Mouse (Mus musculus) neutrophil, adult 5-6 weeks (primary cell): Measurements from ENCODE around the gene Fars2. TPM values are rescaled to one million over a fixed set of nuclear protein-coding genes. Genes with fewer than 3 reads are reported as not detected.
A peak's percentile ranks its signal among the peaks of the same experiment; 100 is the strongest.

ENCODE experiments used
- ATAC-seq: fragments of 151-379, 151-347 bp; 2 replicates; pipeline ENCODE4 v1.8.0; 2017; ENCODE audit warnings: mild to moderate bottlenecking, moderate TSS enrichment; ENCODE audit not compliant: insufficient number of reproducible peaks, poor library complexity, low FRiP score, severe bottlenecking; ENCODE audit errors: extremely low read depth
- total RNA-seq: library from RNA; stranded (forward); fragments of 200-1000 nt; gene quantifications from 2 replicates; pipeline ENCODE4 v1.2.3, GENCODE M21; 2017

Gene Fars2
- 25.5 and 26.5 TPM in 2 replicates for total RNA-seq

DNA sequence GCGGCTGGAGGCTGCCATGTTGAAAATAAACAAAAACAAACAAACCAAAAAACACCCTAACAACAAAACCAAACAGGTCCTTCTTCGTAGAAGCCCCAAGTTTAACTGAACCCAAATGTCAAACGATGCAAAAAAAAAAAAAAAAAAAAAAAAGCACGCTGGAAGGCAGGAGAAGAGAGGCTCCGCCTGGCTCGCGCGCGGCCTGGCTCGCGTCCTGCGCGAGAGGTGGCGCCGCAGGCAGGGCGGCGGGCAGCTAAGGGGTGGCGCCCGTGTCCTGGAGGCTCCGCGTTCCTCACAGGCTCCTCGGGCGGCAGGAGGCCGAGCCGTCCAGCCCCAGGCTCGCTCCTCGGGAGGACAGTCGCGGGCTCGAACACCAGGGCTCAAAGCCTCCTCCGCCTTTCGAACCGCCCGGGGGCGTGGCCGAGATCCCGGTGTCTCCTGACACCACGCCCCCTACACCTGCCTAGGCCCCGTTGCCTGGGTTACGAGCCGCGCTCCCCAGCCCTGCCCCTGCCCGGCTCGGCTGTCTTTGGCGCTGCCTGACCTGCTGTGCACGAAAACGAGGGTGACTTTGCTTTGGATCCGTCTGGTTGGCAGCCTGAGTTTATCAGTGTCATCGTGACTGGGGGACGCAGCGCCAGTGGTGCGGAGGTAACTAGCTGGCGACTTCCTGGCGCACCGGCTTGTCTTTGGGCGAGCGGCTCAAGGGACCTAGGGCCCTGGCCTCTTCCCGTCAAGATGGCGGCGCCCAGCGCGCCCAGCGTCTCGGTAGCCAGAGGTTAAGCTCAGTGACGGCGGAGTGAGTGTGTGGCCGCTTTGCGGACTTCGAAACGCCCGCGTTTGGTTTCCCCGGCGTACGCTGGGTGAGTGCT lies at the start of gene Fars2, which contains the start of gene Lyrm4:
Fars2 (plus strand) TSS at position 270 of the 872 bp plus-strand sequence.
Lyrm4 (minus strand) TSS at position 384 of the 872 bp plus-strand sequence.
- ATAC-seq: peak; percentile 95

DNA sequence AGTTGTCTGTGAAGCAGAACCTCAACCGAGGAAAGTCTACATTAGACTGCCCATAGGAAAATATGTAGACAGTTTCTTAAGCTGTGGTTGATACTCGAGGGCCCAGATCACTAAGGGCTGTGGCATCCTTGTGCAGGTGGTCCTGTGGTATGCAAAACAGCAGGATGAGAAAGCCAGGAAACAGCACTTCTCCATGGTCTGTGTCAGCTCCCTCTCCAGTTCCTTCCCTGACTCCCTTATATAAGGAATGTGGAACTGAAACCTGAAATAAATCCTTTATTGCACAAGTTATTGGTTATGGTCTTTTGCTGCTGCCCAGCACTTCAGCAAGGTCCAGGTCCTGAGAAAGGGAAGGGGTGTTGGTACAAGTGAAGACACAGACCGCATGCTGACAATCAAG lies 42.7 kb upstream of the Fars2 start:
- no peak for ATAC-seq

GRCm38 (mm10) chr13:36081591-36081990 lies 35.6 kb upstream of the Fars2 start:
- ATAC-seq: no peak

- no peak for ATAC-seq
Measured at GRCm38 (mm10) chr13:36084701-36085100, 32.5 kb upstream of the Fars2 start.

GRCm38 (mm10) chr13:36085971-36086370 lies 31.2 kb upstream of the Fars2 start:
- ATAC-seq: no peak

DNA sequence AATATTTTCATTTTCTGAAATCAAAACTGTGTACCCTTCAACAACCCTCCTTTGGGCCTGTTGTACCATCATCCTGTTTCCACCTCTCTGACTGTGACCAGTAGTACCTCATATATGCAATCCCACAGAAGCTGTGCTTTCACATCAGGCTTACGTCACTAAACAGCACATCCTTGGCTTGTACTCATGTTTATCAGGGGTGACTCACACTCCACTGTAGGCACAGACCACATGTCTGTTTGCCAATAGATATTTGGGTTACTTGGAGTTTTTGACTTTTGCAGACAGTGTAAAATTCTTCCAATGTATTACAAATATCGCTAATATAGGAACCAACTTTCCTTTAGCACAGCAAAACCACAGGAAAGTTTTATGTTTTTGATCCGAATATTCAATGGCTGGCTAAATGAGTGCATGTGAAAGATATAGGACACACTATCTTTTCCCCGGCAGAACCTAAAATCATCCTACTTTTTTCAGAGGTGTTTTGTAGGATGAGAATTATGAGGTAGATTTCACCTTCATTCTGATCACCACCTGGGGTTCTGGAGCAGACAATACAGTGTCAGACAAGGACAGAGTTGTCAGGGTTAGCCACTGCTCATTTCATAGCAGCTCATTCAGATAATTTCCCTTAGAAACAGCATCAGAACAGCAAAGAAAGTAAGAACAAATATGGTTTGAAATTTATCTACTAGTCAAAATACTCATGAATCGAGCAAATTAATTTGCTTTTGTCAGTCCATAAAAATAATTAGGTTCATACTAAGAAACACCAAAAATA lies 30.4 kb upstream of the Fars2 start:
- no peak for ATAC-seq

GRCm38 (mm10) chr13:36087427-36087826 lies 29.8 kb upstream of the Fars2 start:
- ATAC-seq: no peak

- ATAC-seq: no peak
Measured at GRCm38 (mm10) chr13:36088168-36088567, 29.0 kb upstream of the Fars2 start.

DNA sequence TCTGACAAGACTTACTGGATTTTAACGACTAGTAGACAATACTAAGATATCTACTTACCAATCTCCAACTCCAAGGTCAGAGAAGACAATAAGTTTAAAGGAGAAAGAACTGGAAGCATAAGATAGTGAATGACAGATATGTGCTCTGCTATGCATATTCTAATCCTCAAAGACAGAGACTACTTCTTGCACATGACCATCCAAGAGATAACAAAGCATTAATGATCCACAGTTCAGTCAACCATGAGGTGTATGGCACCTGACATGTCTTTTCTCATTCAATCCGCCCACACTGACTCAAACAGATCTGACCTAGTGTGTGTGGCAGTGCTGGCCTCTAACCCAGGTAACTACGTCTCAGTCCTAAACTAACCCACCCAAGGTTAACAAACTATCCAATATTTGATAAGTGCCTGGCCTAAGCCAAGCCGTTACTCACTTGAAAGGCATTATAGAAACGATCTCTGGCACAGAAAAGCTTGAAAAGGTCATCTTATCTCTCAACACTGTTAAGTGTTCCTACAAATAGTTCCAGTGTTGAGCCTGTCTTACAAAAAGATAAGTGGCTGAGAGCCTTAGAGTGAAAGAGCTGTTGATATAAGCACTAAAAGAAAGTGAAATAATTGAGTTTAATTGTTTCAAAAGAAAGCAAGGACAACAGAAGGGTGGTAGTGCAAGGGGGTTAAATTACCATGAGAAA lies 20.4 kb upstream of the Fars2 start:
- no peak for ATAC-seq

- ATAC-seq: no peak
Measured at GRCm38 (mm10) chr13:36105591-36105990, 11.6 kb upstream of the Fars2 start.

DNA sequence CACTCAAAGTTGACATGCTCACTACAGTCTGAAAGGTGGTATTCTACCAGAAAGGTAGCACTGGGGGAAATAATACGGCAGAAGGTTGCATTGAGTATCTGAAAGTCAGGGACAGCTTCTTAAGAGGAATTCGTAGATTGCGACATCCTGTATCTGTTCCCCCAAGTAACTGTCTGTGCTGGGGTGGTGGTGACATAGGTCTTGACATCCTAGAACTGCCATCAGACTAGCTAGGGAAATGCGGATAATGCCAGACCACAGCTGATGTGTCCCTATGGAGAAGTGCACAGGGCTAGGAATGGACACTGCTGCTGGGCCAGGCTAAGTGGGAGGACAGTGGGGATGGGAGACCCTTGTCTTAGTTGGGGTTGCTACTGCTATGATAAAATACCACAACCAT lies 8.7 kb upstream of the Fars2 start:
- no peak for ATAC-seq

DNA sequence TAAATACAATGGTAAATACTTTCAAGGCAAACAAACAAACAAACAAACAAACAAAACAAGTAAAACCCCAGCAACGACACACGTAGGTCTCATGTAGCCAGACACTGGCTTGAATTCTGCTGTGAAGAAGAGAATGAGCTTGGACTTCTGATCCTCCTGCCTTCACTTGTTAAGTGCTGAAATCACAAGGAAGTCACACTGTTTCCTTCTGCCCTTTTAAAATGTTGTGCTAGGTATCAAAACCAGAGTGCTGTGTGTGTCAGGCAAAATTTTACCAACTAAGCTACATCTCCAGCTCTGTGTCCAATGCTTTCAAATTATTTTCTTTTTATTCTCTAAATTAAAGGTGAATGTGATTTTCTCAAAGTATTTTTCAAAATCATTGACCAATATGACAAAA lies 5.9 kb upstream of the Fars2 start:
- no peak for ATAC-seq

GRCm38 (mm10) chr13:36113181-36113580 lies 4.0 kb upstream of the Fars2 start:
- no peak for ATAC-seq

DNA sequence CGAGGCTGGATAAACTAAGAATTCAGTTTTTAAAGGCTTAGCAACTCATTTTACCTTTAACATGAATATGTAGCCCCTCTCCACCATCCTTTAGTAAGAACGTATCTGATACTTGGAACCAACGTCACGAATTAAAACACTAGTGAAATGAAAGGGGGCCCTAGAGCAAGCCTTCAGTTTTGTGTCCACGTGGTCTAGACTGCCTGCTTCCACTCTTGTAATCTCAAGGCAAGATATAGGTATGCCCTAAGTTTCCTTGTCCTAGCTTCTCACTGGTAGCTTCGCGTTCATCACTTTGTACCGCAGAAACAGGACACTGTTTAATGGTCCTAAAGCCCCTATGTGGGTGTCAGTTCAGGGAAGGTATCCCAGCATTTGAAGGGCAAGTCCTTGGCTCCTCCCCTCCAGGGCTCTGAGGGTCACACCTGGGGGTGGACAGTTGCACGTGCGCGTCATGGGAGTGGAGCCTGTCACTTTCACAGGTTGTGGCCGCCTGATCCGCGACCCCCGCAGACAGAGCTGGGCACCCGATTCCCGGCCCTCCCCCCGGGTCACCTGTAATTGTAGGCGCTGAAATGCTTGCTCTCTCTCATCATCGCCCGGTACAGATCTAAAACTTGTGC lies 581 bp upstream of the Fars2 start:
- no peak for ATAC-seq

GRCm38 (mm10) chr13:36119684-36120083 lies 2.5 kb downstream of the Fars2 start:
- no peak for ATAC-seq

DNA sequence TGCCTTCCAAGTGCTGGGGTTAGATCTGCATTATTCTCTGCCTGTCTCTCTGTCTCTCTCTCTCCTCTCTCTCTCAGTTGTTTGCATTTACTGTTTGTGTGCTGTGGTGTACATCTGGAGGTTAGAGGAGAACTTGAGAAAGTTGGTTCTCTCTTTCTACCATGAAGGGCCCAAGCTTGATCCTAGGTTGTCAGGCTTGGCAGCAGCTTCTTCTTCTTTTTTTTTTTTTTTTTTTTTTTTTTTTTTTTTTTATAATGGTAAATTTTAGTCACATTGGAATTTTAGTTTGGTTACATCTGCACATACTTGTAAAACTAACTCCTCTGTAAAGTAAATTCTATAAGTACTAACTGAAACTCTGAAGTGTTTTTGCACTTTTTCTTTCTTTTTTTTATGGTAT lies 3.4 kb downstream of the Fars2 start:
- ATAC-seq: no peak

- no peak for ATAC-seq
Measured at GRCm38 (mm10) chr13:36129360-36130054, 12.3 kb downstream of the Fars2 start.

GRCm38 (mm10) chr13:36131401-36131800 lies 14.2 kb downstream of the Fars2 start:
- no peak for ATAC-seq
